Mouse (Mus musculus) gastrocnemius, postnatal 25 days (tissue): ENCODE results near the gene Ctxn2. TPM values are rescaled to one million over a fixed set of nuclear protein-coding genes. Genes with fewer than 3 reads are reported as not detected.
"Not testable (repeated sequence)": the region's sequence is repeated elsewhere in the genome, so short reads cannot be mapped to it uniquely, and the experiment has no call there.

Experiments
- DNase-seq: peaks from one replicate; pipeline ENCODE4 v3.0.0; 2022
- long read RNA-seq, 2 experiments: library from polyadenylated mRNA; stranded (forward); transcript quantifications; one replicate each; pipeline ENCODE4 v2.0.0; 2021
- total RNA-seq, 2 experiments: library from RNA; stranded (reverse); gene quantifications; 1 replicate in 1 of 2; 2 replicates in 1 of 2; pipeline ENCODE4 v1.2.3; 2021

Gene Ctxn2
- not detected for total RNA-seq
- long read RNA-seq, experiment 1, result 0 reads
- long read RNA-seq, experiment 2, result 0 reads

DNA sequence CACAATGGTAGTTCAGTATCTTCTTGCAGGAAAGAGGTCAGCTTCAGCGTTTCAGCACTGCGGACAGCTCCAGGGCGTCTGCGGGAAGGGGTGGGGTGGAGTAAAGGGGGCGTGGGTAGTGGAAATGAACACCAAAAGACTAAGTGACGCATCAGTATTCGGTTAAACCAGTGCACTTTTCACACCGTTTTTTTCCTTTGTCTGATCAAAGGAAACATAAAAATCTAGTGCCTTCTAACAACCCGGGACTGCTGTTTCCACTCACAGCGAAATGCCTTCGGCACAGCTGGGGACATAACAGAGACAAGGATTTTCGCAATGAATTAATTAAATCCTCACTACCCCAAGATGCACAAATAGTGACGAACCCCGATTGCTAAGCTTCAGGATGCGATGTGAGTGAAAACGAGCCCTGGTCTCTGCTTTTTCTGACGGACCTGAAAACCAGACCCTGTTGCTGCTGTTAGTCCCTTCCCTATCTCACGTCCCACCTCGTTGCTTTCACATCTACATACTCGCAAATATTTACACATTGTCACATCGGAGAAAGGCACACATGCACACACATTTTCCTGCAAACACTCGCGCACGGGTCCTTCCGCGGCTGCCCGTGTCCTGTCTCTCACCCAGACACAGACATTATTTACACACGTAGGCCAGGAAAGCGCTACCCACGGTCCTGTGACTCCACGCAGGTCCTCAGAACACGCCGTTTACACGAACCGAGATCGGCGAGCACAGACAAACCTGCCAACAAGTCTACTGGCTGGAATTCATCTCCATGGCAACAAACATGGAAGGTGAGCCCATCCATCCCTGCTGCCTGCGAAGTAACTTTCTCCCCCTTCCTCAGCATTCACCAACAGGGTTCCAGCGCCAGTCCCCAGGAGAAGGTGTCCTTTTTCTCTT, at the start of gene Ctxn2:
Gene Ctxn2, plus strand, starts transcription at position 790 of the 909 bp plus-strand sequence.
- DNase-seq, result peak; percentile 40

DNA sequence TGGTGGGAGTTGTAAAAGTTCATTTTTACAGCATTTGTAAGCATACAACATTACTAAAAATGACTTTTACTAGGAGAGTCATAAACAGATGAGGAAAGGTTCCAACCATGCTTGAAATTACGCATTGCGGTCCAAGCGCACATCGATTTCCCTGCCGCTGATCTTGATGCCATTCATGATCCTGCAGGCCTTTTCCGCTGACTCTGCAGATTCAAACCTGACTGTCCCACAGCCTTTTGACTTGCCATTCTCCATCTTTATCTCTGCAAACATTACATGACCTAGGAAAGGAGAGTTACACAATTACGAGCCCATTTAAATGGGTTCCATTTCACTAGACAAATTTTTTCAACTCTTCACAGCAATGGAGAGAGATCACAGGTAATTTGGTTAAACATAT, 47.7 kb upstream of the Ctxn2 start:
- DNase-seq, result no peak

DNA sequence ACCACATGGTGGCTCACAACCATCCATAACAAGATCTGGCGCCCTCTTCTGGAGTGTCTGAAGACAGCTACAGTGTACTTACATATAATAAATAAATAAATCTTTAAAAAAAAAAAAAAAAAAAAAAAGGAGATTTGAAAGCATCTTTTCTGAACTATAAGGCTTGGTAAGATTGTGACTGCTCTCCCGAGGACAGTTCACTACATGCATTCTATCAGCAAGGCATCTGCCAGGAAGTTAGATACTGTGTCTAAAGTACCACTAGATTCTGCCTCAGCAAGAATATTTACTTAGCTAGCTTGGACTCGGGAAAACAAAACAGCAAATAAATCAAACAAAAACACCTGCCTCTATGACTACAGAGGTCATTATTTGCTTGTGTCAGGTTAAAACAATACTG, 44.4 kb upstream of the Ctxn2 start:
- not testable (repeated sequence) for DNase-seq

DNA sequence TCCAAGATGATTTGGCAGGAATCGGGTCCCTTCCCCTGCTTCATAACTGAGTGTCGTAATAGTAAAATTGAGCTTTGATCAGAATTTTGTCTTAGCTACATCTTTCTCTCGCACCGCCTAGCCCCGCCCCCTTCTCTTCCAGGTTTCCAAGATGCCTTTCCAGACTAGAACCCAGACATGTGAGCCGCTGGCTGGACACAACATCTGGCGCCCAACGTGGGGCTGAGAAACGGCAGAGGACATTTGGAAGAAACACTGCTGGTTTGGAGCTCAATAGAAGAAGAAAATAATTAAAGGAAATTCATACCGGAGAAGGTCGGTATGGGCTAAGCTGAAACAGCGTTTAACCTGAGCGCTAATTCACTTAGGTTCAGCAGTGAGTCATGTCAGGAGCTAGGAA, 32.0 kb upstream of the Ctxn2 start:
- DNase-seq, result not testable (repeated sequence)

DNA sequence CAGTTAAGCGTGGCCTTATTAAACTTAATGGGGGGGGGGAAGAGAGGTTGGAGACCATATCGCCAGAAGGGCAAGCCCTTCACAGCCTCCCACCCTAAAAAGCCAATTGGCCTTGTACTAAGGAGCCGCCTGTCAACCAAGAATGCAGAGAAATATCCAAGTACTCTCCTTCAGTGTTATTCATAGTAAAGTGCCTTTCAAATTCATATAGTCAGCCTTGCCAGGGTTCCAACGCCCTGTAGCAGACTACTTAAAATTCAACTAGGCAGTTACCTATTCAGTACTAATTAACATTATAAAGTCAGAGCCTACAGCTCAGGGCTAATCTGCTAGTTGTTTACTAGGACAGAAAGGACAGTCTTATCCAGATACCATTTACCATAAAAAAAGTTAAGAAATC, 30.0 kb upstream of the Ctxn2 start:
- not testable (repeated sequence) for DNase-seq

DNA sequence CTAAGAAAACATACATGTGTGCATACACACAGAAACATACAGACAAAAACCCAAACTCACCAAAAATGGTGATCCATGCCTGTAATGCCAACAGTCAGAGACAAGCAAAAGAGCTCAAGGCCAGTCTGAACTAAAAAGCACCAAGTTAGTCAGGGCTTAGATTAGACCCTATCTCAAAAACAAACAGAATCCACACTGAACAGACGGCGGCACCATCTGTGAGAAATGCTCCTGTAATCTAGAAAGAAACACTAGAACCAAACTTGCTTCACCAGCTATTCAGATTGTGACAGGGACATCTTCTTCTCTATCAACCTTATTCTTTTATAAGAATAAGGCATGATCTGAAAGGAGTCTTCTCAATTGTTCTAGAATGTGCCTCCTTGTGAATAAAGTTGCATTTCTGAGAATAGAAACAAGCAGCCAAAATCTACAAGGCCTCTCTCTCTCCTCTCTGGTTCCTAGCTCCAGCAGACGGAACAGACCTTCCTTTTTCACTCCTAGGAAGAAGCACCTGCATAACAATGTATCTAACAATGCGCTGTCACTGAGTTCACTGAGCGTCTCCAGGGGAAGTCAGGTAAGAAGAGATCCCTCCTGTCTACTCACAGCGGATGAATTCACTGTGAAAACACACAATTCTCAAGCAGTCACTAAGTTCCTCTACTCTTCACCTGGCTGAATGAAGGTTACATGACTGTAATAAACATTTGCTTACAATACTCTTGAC, 16.9 kb upstream of the Ctxn2 start:
- DNase-seq, result no peak

DNA sequence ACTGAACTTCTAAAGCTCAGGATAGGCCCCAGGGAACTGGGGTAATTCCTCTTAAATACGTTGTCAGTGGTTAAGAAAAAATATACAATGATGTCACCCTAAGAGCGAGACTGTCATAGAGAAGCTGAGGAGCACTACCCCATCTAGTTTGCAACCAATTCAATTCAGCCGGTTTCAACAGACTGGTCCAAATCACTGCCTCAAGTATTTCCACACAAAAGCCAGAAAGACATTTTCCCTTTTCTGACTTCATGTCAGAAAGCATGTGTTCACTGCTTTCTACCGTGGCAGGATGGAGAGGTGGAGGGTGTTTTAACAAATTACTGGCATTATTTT, 14.2 kb upstream of the Ctxn2 start:
- no peak for DNase-seq

DNA sequence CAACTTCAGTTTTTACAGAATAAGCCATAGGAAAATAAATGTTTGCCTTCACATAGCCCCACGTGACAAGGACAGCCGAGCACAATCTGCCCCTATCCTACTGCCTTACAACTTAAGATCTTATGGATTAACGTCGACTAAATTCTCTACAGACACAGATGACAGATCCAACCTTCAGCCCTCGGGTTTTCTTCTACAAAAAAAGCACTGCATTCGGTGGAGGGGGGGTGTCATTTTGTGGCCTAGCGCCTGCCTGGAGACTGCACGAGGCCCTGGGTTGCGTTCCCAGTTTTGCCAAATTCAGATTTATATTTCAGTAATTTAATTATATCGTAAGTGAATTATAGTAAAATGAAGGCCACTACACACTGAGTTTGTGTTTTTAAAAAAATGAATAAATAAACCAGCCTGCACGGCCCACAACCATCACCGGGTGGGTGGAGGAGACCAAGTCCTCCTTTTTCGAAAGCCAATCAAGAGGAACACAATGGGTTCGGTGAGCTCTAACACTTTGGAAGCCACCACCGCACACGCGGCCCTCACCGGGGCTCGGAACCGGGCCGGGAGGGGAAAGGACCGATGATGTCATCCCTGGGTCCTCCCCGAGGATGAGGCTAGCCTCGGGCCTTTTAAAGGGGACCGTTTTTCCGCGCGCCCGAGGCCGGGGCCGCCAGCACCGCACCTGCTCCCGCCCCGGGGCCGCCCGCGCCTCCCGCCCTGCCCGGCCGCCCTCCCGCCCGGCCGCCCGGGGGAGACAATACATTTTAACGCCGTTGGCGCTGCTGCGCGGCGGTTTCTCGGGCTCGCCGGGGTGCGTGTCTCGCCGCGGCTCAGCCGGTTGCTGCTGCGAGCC, 13.6 kb upstream of the Ctxn2 start:
- peak; percentile 38 for DNase-seq

DNA sequence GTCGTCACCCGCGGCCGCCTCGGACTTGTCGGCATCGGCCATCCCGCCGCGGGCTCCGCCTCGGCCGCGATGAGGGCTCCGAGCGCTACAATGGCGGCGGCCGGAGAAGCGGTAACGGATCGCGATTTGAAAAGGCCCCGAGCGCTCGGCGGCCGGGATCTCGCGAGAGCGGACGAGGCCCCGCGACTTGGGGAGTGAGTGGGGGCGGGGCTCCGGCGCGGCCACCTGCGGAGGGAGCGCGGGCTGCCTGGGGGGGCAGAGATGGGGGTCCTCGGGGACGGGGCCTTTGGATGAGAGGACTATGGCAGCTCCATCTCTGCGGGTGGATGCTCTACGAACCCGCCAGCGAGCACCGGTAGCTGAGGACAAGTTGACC, 13.0 kb upstream of the Ctxn2 start, which contains the start of gene Myef2:
Gene Myef2, minus strand, starts transcription at position 185 of the 376 bp plus-strand sequence.
- peak; percentile 74 for DNase-seq

DNA sequence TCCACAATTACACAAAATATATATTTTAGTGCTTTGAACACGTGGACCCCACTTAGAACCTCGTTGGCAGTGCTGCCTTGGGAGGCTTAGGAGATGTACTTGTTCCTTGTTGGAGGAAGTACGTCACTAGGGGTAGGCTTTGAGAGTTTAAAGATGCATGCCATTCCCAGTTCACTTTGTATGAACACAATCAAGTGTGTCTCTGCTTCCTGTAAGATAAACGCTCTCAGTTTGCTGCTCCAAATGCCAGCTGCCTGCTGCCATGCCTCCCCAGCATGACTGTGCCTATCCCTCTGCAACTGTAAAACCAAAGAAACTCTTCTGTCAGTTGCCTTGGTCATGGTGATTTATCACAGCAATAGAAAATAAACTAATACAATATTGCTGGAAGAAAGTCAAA, 10.7 kb upstream of the Ctxn2 start:
- no peak for DNase-seq

DNA sequence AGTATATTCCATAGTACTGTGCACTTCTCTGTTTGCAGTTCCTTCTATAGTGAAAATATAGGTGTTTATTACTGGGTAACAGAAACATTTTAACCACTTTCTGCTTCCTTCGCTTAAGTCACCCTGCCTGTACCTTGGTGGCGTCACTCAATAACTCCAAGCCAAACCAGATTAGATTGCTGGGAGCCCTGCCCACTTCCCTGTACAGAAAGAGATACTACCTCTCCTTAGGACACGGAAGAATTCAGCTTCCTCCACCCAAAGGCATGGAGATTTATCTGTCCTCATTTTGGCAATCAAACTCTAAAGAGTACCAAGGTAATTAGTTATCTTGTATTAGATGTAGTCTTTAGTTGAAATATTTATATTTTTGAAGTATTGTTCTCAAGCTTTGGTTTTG, 9.7 kb upstream of the Ctxn2 start:
- DNase-seq, result no peak

DNA sequence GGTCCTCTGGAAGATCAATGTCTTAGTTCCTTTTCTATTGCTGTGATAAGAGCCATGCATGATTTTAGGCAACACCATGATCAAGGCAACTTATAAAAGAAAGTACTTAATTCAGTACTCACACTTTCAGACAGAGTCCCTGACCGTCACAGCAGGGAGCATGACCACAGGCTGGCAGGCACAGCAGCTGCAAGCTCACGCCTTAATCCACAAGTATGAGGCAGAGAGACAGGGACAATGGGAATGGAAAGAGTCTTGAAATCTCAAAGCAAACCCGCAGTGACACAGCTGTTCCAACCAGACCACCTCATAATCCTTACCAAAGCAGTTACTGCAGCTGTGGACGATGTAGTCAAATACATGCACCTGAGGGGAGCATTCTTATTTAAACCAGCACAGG, 2.4 kb upstream of the Ctxn2 start:
- no peak for DNase-seq

DNA sequence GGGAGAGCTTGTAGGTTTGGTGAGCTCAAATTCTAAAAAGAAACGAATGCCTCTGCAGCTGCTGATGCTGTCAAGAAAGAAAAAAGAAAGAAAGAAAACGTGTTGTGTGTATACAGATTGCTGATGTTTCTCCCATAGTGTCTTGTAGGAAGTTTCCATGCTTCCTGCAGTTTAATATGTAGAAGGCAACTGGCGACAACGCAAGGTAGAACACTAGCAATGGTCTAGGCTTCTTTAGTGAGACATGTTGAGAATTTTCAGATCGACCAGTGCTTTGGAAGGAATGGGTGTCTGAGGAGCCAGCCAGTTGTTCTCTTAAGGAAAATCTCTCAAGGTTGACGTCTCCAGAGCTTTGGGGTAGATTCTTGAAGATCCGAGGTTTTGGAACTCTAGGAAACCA, 354 bp downstream of the Ctxn2 start:
- DNase-seq, result no peak

DNA sequence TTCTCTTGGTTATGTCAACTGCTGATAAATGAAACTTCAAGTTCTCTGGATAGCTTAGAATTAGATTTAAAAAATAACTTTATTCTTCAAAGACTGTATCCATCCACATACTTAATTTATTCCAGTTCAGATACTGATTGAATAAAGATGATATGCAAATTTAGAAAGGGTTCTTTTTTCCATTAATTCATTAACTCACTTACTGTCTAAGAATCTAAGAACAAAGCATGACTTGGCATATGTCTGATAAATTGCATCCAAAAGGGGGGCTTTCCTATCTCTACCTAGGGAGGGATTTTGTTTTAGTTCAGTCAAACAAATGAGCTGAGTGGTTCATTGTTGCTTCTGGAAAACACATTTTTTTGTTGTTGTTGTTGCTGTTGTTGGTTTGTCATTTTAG, 5.8 kb downstream of the Ctxn2 start:
- no peak for DNase-seq

DNA sequence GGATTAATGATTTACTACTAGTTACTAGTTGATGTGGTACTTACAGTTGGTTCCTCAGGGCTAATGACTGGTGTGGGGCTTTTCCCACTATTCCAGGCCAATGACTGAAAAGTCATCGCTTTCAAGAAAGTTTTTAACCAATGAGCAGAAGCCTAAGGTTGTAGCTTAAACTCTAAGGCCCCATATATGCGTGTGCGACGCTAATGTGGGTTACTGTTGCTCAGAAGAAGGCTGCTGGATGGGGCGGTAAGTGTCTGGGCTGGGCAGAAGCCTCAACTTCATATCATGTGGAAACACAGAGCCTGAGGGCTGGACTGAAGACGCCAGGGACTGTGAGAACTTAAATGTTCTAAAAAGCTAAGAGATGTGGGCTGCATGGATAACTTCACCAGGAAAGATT, 15.9 kb downstream of the Ctxn2 start, which contains the start of gene Slc12a1:
Gene Slc12a1, plus strand, starts transcription at position 118 of the 400 bp plus-strand sequence.
- no peak for DNase-seq

DNA sequence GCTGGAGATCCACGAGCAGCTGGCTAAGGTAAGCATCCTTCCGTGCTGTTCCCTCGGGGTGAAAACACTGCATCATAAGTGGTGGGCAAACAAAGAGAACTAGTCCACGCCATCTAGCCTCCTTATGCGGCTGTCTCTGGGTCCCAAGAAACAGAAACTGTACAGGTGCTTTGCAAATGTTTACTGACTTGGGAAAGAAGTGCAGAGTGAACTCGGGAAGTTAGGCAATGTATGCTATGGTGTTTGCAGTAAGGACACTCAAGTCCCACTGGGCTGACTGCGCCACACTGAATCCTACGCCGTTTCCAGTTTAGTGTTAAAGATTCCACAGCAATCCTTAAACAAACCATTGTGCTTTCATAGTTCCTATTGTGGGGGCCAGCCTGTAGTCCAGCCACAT, 17.8 kb downstream of the Ctxn2 start:
- no peak for DNase-seq

DNA sequence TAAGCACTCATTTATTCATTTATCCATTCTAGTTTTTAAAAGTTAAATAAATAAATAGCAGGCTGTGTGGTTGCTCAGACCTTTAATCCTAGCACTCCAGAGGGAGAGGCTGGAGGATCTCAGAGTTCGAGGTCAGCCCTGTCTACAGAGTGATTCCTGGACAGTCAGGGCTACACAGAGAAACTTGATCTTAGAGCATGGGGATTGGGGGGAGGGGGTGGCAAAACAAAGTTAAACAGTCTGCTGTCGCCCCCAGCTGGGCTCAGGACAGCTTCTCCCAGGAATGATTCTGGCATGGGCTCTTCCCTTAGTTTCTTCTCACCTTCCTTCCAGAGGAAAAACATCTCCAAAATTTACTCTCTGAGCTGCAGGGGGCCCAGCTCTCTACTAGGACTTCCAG, 19.0 kb downstream of the Ctxn2 start:
- DNase-seq, result no peak

DNA sequence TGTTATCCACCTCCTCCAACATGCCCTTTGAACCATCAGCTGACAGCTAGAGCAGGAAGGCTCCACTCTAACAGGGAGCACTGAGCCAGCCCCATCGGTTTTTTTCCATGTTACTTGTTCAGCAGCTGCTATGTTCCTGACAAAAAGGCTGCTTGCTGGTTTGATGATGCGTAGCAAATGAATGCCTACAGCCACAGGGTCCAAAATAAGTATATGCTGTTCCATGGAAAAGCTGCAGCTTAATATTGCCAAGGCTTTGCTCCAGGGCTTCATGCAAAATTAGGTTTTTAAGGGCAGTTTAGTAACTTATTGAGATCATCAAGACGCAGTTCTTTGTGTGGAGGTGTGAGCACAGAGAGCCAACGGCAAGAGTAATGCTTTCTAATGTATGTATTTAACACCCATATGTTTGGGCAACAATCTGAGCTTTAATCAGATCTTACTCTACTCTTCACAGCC, 25.5 kb downstream of the Ctxn2 start:
- DNase-seq, result no peak

DNA sequence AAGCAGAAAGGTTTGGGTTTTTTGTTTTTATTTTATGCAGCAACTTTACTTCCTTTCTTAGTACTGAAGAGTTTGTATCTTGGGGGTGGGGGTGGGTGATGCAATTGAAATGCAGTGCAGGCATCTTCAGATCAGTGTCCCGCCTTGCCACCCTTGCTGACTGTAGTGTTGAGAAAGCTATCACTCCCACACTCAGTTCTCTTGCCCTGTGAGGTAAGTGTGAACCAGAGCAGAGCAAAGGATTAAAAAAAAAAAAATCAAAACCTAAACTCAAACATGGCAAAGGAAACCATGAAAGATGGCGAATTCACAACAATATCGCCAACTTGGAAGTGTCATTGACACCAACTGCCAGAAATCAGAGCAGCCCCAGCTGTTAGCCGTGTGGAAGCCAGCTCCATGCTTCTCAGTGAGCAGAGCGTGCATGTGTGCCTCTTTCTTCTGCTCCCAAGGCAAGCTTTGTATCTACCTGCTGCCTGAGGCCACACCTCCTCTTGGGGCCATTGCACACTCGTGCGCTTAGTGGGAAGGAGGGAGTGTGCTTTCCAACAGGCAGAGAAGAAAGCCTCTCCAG, 41.8 kb downstream of the Ctxn2 start:
- no peak for DNase-seq

DNA sequence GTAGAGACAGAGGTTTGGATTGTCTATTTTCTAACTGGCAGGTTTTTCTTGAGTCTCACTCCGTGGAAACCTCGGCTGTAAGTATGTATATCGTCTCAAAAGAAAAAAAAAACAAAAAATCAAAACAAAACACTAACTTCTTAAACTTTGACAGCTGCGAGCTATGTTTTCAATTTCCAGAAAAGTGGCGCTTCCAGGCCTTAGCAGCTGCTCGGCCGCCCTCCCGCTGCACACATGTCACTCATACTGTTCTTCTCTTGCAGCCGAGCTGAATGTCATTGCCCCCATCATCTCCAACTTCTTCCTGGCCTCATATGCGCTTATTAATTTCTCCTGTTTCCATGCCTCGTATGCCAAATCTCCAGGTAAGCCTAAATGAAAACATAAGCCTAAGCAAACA, 51.4 kb downstream of the Ctxn2 start:
- DNase-seq, result no peak

DNA sequence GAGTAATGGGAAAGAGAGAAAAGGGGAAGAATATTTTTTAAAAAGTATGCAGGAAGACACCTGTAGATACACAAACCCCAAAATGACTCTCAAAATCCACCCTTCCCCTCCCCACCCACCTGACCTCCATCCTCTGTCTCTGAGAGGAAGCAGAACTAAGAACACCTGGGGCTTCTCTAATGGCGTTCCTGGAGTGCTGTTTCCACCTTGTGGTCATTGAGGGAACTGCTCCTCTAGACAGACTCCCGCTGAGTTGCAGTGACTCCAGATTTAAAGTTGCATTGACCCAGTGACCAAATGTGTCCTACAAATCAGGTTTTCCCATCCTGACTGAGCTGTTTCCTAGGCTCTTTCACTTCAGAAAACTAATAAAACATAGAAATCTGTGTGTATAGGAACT, 52.7 kb downstream of the Ctxn2 start:
- DNase-seq, result no peak

DNA sequence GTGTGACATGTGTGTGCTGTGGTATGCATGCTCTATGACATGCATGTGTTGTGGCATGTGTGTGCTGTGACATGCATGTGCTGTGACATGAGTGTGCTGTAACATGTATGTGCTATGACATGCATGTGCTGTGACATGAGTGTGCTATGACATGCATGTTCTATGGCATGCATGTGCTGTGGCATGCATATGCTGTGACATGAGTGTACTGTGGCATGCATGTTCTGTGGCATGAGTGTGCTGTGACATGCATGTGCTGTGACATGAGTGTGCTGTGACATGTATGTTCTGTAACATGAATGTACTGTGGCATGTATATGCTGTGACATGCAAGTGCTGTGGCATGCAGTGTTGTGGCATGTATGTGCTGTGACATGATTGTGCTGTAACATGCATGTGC, 56.4 kb downstream of the Ctxn2 start:
- DNase-seq, result no peak
